In the genomic region with DNA sequence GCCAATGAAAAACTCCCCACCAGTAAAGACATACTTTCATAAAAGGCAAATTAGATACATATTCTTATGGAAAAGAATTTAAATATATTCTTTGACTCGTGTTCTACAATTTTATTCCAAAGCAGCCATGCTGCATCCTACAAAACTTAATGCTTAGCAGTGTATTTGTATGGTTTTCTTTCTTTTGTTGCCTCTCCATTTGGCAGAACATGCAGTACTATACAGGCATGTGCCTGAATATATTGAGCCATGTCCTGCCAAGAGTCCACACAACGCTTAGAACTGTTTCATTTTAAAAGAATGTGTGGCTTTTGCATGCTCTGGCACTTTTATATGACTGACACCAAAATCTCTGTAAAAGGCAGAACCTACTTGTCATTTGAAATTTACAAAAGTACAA, we compare ENCODE assay signal across 23 mouse cellular contexts.
DNase-seq lines count a peak whose midpoint lies in the region; ATAC-seq and TF ChIP-seq lines count a peak whose summit lies in the region.
"Had no signal": no experiment of that assay in that cellular context is flagged by ENCODE, and none has a peak within 500 bp of the region (broad histone marks: within the 10 kb centered on the region; RNA-seq: fewer than 3 reads in every experiment).

No protein-coding gene starts in this region.

- no peak overlapping the region for H3K27ac ChIP-seq in embryonic facial prominence, embryonic 14.5 days (replicated peaks; ENCODE audit: low read depth, low read length)
- no peak overlapping the region for H3K27ac ChIP-seq in embryonic facial prominence, embryonic 10.5 days (replicated peaks)
- no peak overlapping the region for H3K27ac ChIP-seq in forebrain, embryonic 16.5 days (ENCODE audit: low read length)
- H3K27ac ChIP-seq in forebrain, embryonic 12.5 days = no peak overlapping the region
- no peak overlapping the region for H3K27ac ChIP-seq in forebrain, postnatal 0 days (ENCODE audit: low read depth, low read length)
- H3K27ac ChIP-seq in forebrain, embryonic 15.5 days (replicated peaks) = no peak overlapping the region

- no peaks in the 10 kb centered on the region for H3K27me3 ChIP-seq in embryonic facial prominence, embryonic 14.5 days (replicated peaks; ENCODE audit: control insufficient read depth, insufficient read depth, low read length)
- H3K27me3 ChIP-seq in embryonic facial prominence, embryonic 10.5 days (replicated peaks; ENCODE audit: low read depth, poor library complexity, severe bottlenecking) = no peaks in the 10 kb centered on the region
- H3K27me3 ChIP-seq in forebrain, embryonic 16.5 days (replicated peaks; ENCODE audit: control insufficient read depth, insufficient read depth, low read length) = no peaks in the 10 kb centered on the region
- no peaks in the 10 kb centered on the region for H3K27me3 ChIP-seq in forebrain, embryonic 12.5 days
- no peaks in the 10 kb centered on the region for H3K27me3 ChIP-seq in forebrain, postnatal 0 days (ENCODE audit: insufficient read depth, low read length)
- no peaks in the 10 kb centered on the region for H3K27me3 ChIP-seq in forebrain, embryonic 15.5 days
- H3K27me3 ChIP-seq: CH12.LX, Patski had no signal

- ATAC-seq in embryonic facial prominence, embryonic 14.5 days (ENCODE audit: low read depth) = no peak
- ATAC-seq in forebrain, embryonic 16.5 days = peak; percentile 59; the same call in 1 of the 2 replicates
- no peak for ATAC-seq in forebrain, embryonic 12.5 days (ENCODE audit: low FRiP score)
- peak; percentile 71; the same call in 1 of the 2 replicates for ATAC-seq in forebrain, postnatal 0 days
- ATAC-seq in forebrain, embryonic 15.5 days (replicated peaks) = no peak
- ATAC-seq: activated CD4-positive, CD25-positive, alpha-beta regulatory T cell, adult 4 months; CD4-positive, CD25-positive, alpha-beta regulatory T cell, adult 4 months; Patski had no signal

- no peak overlapping the region for H3K9ac ChIP-seq in embryonic facial prominence, embryonic 14.5 days (ENCODE audit: low read depth, low read length)
- no peak overlapping the region for H3K9ac ChIP-seq in forebrain, embryonic 16.5 days (replicated peaks; ENCODE audit: low read depth, low read length)
- no peak overlapping the region for H3K9ac ChIP-seq in forebrain, embryonic 12.5 days
- H3K9ac ChIP-seq in forebrain, postnatal 0 days = no peak overlapping the region
- no peak overlapping the region for H3K9ac ChIP-seq in forebrain, embryonic 15.5 days (replicated peaks)

- peak; percentile 3 for DNase-seq in embryonic facial prominence, embryonic 14.5 days (ENCODE audit: low spot score)
- no peak for DNase-seq in embryonic facial prominence, embryonic 10.5 days (ENCODE audit: low spot score)
- peak; percentile 11 for DNase-seq in forebrain, postnatal 0 days
- DNase-seq in brain, embryonic 18.5 days (ENCODE audit: low read depth, low spot score) = peak; percentile 26
- DNase-seq in cerebellum, adult 11 months = no peak
- DNase-seq: adrenal gland, adult 2 months; adrenal gland, adult 8-10 months; adrenal gland, postnatal 10 days; adrenal gland, postnatal 14 days; adrenal gland, postnatal 25 days; adrenal gland, postnatal 36 days; B cell, adult 2 months; cerebellum, adult 11-12 months; cerebellum, adult 18-20 months; cerebellum, adult 2 months had no signal

- H3K9me3 ChIP-seq in embryonic facial prominence, embryonic 14.5 days (ENCODE audit: control insufficient read depth, low read length) = no peaks in the 10 kb centered on the region
- H3K9me3 ChIP-seq in embryonic facial prominence, embryonic 10.5 days = no peaks in the 10 kb centered on the region
- H3K9me3 ChIP-seq in forebrain, embryonic 16.5 days (ENCODE audit: control insufficient read depth, low read length) = 0 out of 2 replicates have a peak, but pooled peaks cover 5% of the 10 kb centered on the region
- no peaks in the 10 kb centered on the region for H3K9me3 ChIP-seq in forebrain, embryonic 12.5 days
- no peaks in the 10 kb centered on the region for H3K9me3 ChIP-seq in forebrain, postnatal 0 days (ENCODE audit: low read length)
- no peaks in the 10 kb centered on the region for H3K9me3 ChIP-seq in forebrain, embryonic 15.5 days
- H3K9me3 ChIP-seq: G1E had no signal

- no peaks in the 10 kb centered on the region for H3K4me1 ChIP-seq in embryonic facial prominence, embryonic 14.5 days (ENCODE audit: control insufficient read depth, insufficient read depth, low read length)
- no peaks in the 10 kb centered on the region for H3K4me1 ChIP-seq in embryonic facial prominence, embryonic 10.5 days
- no peaks in the 10 kb centered on the region for H3K4me1 ChIP-seq in forebrain, embryonic 16.5 days (replicated peaks; ENCODE audit: control insufficient read depth, insufficient read depth, low read length)
- H3K4me1 ChIP-seq in forebrain, embryonic 12.5 days = no peaks in the 10 kb centered on the region
- H3K4me1 ChIP-seq in forebrain, postnatal 0 days (ENCODE audit: insufficient read depth) = no peaks in the 10 kb centered on the region
- H3K4me1 ChIP-seq in forebrain, embryonic 15.5 days = no peaks in the 10 kb centered on the region

- 76% methylated on average over 2 of the region's 2 CpGs for WGBS in embryonic facial prominence, embryonic 14.5 days
- WGBS in embryonic facial prominence, embryonic 10.5 days = 80% methylated on average over 2 of the region's 2 CpGs
- 78% methylated on average over 2 of the region's 2 CpGs for WGBS in forebrain, embryonic 16.5 days
- WGBS in forebrain, embryonic 12.5 days = 88% methylated on average over 2 of the region's 2 CpGs
- WGBS in forebrain, postnatal 0 days = 59% methylated on average over 2 of the region's 2 CpGs
- 77% methylated on average over 2 of the region's 2 CpGs for WGBS in forebrain, embryonic 15.5 days

- H3K36me3 ChIP-seq in embryonic facial prominence, embryonic 14.5 days (ENCODE audit: control insufficient read depth, insufficient read depth, low read length) = no peaks in the 10 kb centered on the region
- H3K36me3 ChIP-seq in embryonic facial prominence, embryonic 10.5 days (replicated peaks) = no peaks in the 10 kb centered on the region
- no peaks in the 10 kb centered on the region for H3K36me3 ChIP-seq in forebrain, embryonic 16.5 days (ENCODE audit: control insufficient read depth, insufficient read depth)
- no peaks in the 10 kb centered on the region for H3K36me3 ChIP-seq in forebrain, embryonic 12.5 days (replicated peaks)
- no peaks in the 10 kb centered on the region for H3K36me3 ChIP-seq in forebrain, postnatal 0 days (ENCODE audit: insufficient read depth)
- no peaks in the 10 kb centered on the region for H3K36me3 ChIP-seq in forebrain, embryonic 15.5 days
- H3K36me3 ChIP-seq: G1E had no signal

- TF ChIP-seq CTCF in forebrain, postnatal 0 days (IDR thresholded peaks at IDR 0.05; ENCODE audit: low read depth) = no peak

- H3K4me3 ChIP-seq in embryonic facial prominence, embryonic 14.5 days (ENCODE audit: low read depth, low read length) = no peak overlapping the region
- no peak overlapping the region for H3K4me3 ChIP-seq in embryonic facial prominence, embryonic 10.5 days
- no peak overlapping the region for H3K4me3 ChIP-seq in forebrain, embryonic 16.5 days (replicated peaks; ENCODE audit: low read length)
- no peak overlapping the region for H3K4me3 ChIP-seq in forebrain, embryonic 12.5 days (replicated peaks)
- no peak overlapping the region for H3K4me3 ChIP-seq in forebrain, postnatal 0 days (ENCODE audit: low read depth, low read length)
- no peak overlapping the region for H3K4me3 ChIP-seq in forebrain, embryonic 15.5 days

- H3K4me2 ChIP-seq in embryonic facial prominence, embryonic 14.5 days (ENCODE audit: low read depth, low read length) = no peak overlapping the region
- H3K4me2 ChIP-seq in forebrain, embryonic 16.5 days (ENCODE audit: low read length) = no peak overlapping the region
- H3K4me2 ChIP-seq in forebrain, embryonic 12.5 days = no peak overlapping the region
- no peak overlapping the region for H3K4me2 ChIP-seq in forebrain, postnatal 0 days (ENCODE audit: low read depth)
- H3K4me2 ChIP-seq in forebrain, embryonic 15.5 days (replicated peaks) = no peak overlapping the region

Comparison
In these comparisons a context has a peak if more than half of its experiments do, and no peak if none do; other contexts are left out.
1. ATAC-seq: peak in forebrain, embryonic 16.5 days (single experiment) and forebrain, postnatal 0 days (single experiment); none in embryonic facial prominence, embryonic 14.5 days (single experiment), forebrain, embryonic 12.5 days (single experiment) and forebrain, embryonic 15.5 days (single experiment).
2. DNase-seq: peak in embryonic facial prominence, embryonic 14.5 days (single experiment), forebrain, postnatal 0 days (single experiment) and brain, embryonic 18.5 days (single experiment); none in embryonic facial prominence, embryonic 10.5 days (single experiment) and cerebellum, adult 11 months (single experiment).